Mouse (Mus musculus) 3T3-L1 (cell line): ENCODE measurements at regions not wholly inside any gene's neighbourhood (a gene's known extent, or its start where the extent isn't known, plus 50 kb on each side); places are given as distances from the start of the nearest gene placed in this dataset.
A peak's percentile ranks its signal among the peaks of the same experiment; 100 is the strongest.
"Not testable (repeated sequence)": the region's sequence is repeated elsewhere in the genome, so short reads cannot be mapped to it uniquely, and the experiment has no call there.

Experiments used
- DNase-seq: peaks from one replicate; pipeline ENCODE4 v3.0.0-alpha.2; 2015; ENCODE audit warnings: low read depth, low spot score

DNA sequence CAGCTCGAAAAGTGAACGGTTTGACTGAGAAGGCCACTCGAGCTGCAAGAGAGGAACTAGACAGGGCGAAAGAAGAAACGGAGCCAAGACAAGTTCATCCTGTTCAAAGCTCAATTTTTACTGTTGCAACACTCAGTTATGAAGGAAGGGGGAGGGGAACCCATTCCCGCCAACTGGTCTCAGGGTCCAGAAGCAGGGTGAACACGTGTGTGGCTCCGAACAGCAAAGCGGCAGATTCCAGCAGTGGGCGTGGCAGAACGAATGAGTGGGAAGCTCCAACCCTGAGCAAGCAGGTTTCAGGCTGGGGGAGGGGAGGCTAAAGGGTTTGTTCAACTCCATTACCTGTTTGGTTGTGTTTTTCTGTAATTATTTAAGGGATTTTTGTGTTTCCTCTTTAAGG, 193.8 kb downstream of the Gm17267 start:
- DNase-seq = not testable (repeated sequence)

DNA sequence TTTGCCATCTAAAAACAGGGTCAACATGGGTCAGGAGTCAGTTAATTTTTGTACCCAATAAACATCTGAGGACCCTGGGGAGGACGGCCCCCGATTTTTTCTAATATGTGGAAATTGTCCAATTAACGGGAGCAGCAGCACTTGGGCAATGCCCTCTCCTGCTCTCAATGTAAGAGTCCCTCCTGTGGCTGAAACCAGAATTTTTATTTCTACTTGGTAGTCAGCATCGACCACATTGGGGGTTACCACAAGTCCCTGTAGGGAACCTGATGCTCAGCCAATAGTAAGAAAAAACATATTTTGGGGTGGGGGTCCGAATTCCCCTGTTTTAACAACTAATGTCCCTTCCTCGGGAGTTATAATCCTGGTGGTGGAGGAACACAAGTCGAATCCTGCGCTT, 205.9 kb downstream of the Gm17267 start:
- peak; percentile 50 for DNase-seq

DNA sequence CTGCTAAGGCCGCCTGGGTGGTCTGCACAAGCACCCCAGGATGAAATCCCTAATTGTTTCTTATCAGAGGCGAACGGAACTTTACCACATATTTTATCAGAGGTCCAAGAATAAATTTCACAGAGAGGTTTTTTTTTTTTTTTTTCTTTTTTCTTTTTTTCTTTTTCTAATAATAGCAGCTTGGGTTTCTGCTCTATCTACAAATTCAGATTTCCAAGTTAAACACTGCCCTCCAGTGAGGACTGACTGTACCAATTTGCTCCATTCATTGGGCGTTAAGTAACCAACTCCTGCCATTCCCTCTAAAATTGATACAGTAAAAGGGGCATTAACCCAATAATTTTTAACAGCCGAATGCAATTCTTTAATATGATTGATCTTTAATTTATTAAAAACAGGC, 207.0 kb downstream of the Gm17267 start:
- DNase-seq = peak; percentile 48

DNA sequence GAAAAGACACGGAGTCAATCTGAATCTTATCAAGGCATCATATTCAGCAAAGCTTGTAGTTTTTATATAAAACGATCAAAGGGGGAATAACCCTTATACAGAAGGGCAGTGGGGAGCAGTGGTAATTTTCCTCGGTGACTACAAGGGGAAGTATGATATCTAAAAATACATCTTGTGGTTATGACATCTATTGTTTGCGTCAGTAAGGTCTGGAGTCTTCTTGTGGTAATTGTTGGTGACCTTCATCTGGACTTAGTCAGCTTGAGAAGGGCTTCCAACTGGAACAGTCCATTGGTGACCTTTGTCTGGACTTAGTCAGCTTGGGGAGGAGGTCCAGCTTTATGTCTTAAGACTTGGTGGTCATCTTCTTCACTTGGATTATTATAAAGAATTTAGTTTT, 208.9 kb downstream of the Gm17267 start:
- DNase-seq = peak; percentile 79
